Mouse (Mus musculus) heart, embryonic 11.5 days (tissue): ENCODE data around the gene Ocel1. TPM values are rescaled to one million over a fixed set of nuclear protein-coding genes. Genes with fewer than 3 reads are reported as not detected.

Experiments used
- ATAC-seq: fragments of 200-750 bp; cut with Nextera tagmentation; replicated peaks from 2 replicates; pipeline ENCODE4 v1.8.0; 2017; ENCODE audit warnings: moderate library complexity; ENCODE audit not compliant: insufficient number of reproducible peaks, low FRiP score, low TSS enrichment
- H3K27ac ChIP-seq: fragments of 300-500 bp; sonication (generic); 2 replicates; pipeline ENCODE4 v1.5.1; 2014; ENCODE audit warnings: mild to moderate bottlenecking, low read depth, low read length
- H3K27me3 ChIP-seq: fragments of 300-500 bp; sonication (generic); 2 replicates; pipeline ENCODE4 v1.6.1; 2014; ENCODE audit warnings: mild to moderate bottlenecking, low read length, mixed read lengths; ENCODE audit not compliant: control insufficient read depth, insufficient read depth
- H3K36me3 ChIP-seq: fragments of 300-500 bp; sonication (generic); 2 replicates; pipeline ENCODE4 v1.6.1; 2014; ENCODE audit warnings: mild to moderate bottlenecking, low read length, moderate library complexity, mixed read lengths; ENCODE audit not compliant: control insufficient read depth, insufficient read depth
- H3K4me1 ChIP-seq: fragments of 300-500 bp; sonication (generic); 2 replicates; pipeline ENCODE4 v1.6.1; 2014; ENCODE audit warnings: low read length; ENCODE audit not compliant: control insufficient read depth, insufficient read depth
- H3K4me2 ChIP-seq: fragments of 300-500 bp; sonication (generic); 2 replicates; pipeline ENCODE4 v1.6.1; 2014; ENCODE audit warnings: mild to moderate bottlenecking, moderate library complexity
- H3K4me3 ChIP-seq: fragments of 300-500 bp; sonication (generic); 2 replicates; pipeline ENCODE4 v1.5.1; 2014; ENCODE audit warnings: low read depth, low read length
- H3K9ac ChIP-seq: fragments of 300-500 bp; sonication (generic); 2 replicates; pipeline ENCODE4 v1.6.1; 2014; ENCODE audit warnings: mild to moderate bottlenecking, low read depth, low read length, moderate library complexity
- H3K9me3 ChIP-seq: fragments of 300-500 bp; sonication (generic); replicated peaks from 2 replicates; pipeline ENCODE4 v1.6.1; 2016; ENCODE audit warnings: low read length; ENCODE audit not compliant: control insufficient read depth
- WGBS: fragments of 180-500 bp; shearing (Covaris S2); extraction: QIAGEN DNeasy Blood & Tissue Kit; methylation state at CpG from one replicate; pipeline ENCODE4 v1.1.7; 2014; ENCODE audit not compliant: insufficient replicate concordance; 5-methylcytosine and 5-hydroxymethylcytosine counted together
- polyA plus RNA-seq: library from polyadenylated mRNA; unstranded; fragments of >200 nt; fragmentation: Nextera tagmentation; extraction: Ambion mirVana; gene quantifications from 2 replicates; pipeline ENCODE4 v1.2.1, GENCODE M21; 2014

Ocel1 gene
- polyA plus RNA-seq, 1 experiment from 2014 or later: 2.7 TPM

- no peak for ATAC-seq
- no peak overlapping the region for H3K4me3 ChIP-seq
- peaks cover 11% of the 10 kb centered on the region for H3K36me3 ChIP-seq
- H3K27me3 ChIP-seq: no peaks in the 10 kb centered on the region
- H3K9me3 ChIP-seq: no peaks in the 10 kb centered on the region
- peaks cover 7% of the 10 kb centered on the region for H3K4me1 ChIP-seq
- 83% methylated on average over 9 of the region's 9 CpGs for WGBS
- no peak overlapping the region for H3K27ac ChIP-seq
- peak overlapping the region; percentile 97; the same call in 1 of the 2 replicates for H3K4me2 ChIP-seq
- H3K9ac ChIP-seq: no peak overlapping the region
Measured at GRCm38 (mm10) chr8:71404951-71405351, 33.9 kb downstream of the Ocel1 start.

GRCm38 (mm10) chr8:71405401-71406098 lies 34.5 kb downstream of the Ocel1 start, which contains the start of gene Ankle1:
Gene Ankle1, plus strand, starts transcription at chr8:71406010.
- 17% methylated on average over 32 of the region's 33 CpGs for WGBS
- peaks cover 7% of the 10 kb centered on the region for H3K4me1 ChIP-seq
- no peaks in the 10 kb centered on the region for H3K9me3 ChIP-seq
- ATAC-seq: peak; percentile 87
- peak within 1 kb of the TSS; percentile 85 for H3K9ac ChIP-seq
- H3K36me3 ChIP-seq: peaks cover 11% of the 10 kb centered on the region
- H3K27me3 ChIP-seq: no peaks in the 10 kb centered on the region
- H3K4me2 ChIP-seq: peak within 1 kb of the TSS; percentile 97
- H3K27ac ChIP-seq: peak within 1 kb of the TSS; percentile 57
- H3K4me3 ChIP-seq: peak within 1 kb of the TSS; percentile 82

- Histone ChIP-seq H3K4me3 (peak overlapping the region; percentile 82), H3K36me3 (peaks cover 11% of the 10 kb centered on the region), H3K9me3 (no peaks in the 10 kb centered on the region), H3K27ac (peak overlapping the region; percentile 57), H3K4me1 (peaks cover 7% of the 10 kb centered on the region), H3K27me3 (no peaks in the 10 kb centered on the region), H3K9ac (peak overlapping the region; percentile 85), H3K4me2 (peak overlapping the region; percentile 97)
- 2% methylated on average over 55 of the region's 55 CpGs for WGBS
- peak; percentile 76 for ATAC-seq
Measured at GRCm38 (mm10) chr8:71406099-71407015, 35.3 kb downstream of the Ocel1 start.

GRCm38 (mm10) chr8:71407441-71407840 lies 36.3 kb downstream of the Ocel1 start:
- peak overlapping the region; percentile 82; the same call in 1 of the 2 replicates for H3K4me3 ChIP-seq
- no peak for ATAC-seq

GRCm38 (mm10) chr8:71408231-71408630 lies 37.1 kb downstream of the Ocel1 start:
- ATAC-seq: no peak
- H3K4me2 ChIP-seq: no peak overlapping the region
- 92% methylated on average over 4 of the region's 4 CpGs for WGBS
- H3K27ac ChIP-seq: no peak overlapping the region
- peaks cover 11% of the 10 kb centered on the region for H3K36me3 ChIP-seq
- no peaks in the 10 kb centered on the region for H3K27me3 ChIP-seq
- H3K4me1 ChIP-seq: peaks cover 7% of the 10 kb centered on the region
- H3K4me3 ChIP-seq: no peak overlapping the region
- H3K9me3 ChIP-seq: no peaks in the 10 kb centered on the region
- no peak overlapping the region for H3K9ac ChIP-seq

More at GRCm38 (mm10) chr8:71407441-71407840, 36.3 kb downstream of the Ocel1 start:
- no peak overlapping the region for H3K4me2 ChIP-seq
- H3K9me3 ChIP-seq: no peaks in the 10 kb centered on the region
- 92% methylated on average over 14 of the region's 14 CpGs for WGBS
- H3K36me3 ChIP-seq: peaks cover 11% of the 10 kb centered on the region
- peaks cover 7% of the 10 kb centered on the region for H3K4me1 ChIP-seq
- H3K9ac ChIP-seq: 0 out of 2 replicates have a peak overlapping the region, but pooled peaks have one; percentile 22
- no peaks in the 10 kb centered on the region for H3K27me3 ChIP-seq
- no peak overlapping the region for H3K27ac ChIP-seq

- Histone ChIP-seq H3K9me3 (no peaks in the 10 kb centered on the region), H3K27me3 (no peaks in the 10 kb centered on the region), H3K27ac (no peak overlapping the region), H3K4me3 (no peak overlapping the region), H3K9ac (no peak overlapping the region), H3K36me3 (peaks cover 11% of the 10 kb centered on the region), H3K4me1 (peaks cover 2% of the 10 kb centered on the region), H3K4me2 (no peak overlapping the region)
- WGBS: 48% methylated on average over 11 of the region's 11 CpGs
- no peak for ATAC-seq
Measured at GRCm38 (mm10) chr8:71411535-71412273, 40.6 kb downstream of the Ocel1 start.

- ATAC-seq: no peak
- H3K27ac ChIP-seq: no peak overlapping the region
- no peaks in the 10 kb centered on the region for H3K36me3 ChIP-seq
- H3K4me2 ChIP-seq: no peak overlapping the region
- H3K4me1 ChIP-seq: no peaks in the 10 kb centered on the region
- H3K9ac ChIP-seq: no peak overlapping the region
- no peaks in the 10 kb centered on the region for H3K9me3 ChIP-seq
- H3K4me3 ChIP-seq: no peak overlapping the region
- H3K27me3 ChIP-seq: no peaks in the 10 kb centered on the region
Measured at GRCm38 (mm10) chr8:71422121-71422520, 51.0 kb downstream of the Ocel1 start.
